Mouse (Mus musculus) heart, postnatal 0 days (tissue): ENCODE data around the gene Ltk.

ENCODE experiments used
- CTCF ChIP-seq: IDR thresholded peaks from 2 replicates; pipeline ENCODE4 v1.5.1; 2016; ENCODE audit warnings: antibody characterized with exemption, control low read depth, low read depth
- EP300 ChIP-seq: IDR thresholded peaks from 2 replicates; pipeline ENCODE4 v1.6.1; 2016; ENCODE audit warnings: antibody characterized with exemption, low read depth

DNA sequence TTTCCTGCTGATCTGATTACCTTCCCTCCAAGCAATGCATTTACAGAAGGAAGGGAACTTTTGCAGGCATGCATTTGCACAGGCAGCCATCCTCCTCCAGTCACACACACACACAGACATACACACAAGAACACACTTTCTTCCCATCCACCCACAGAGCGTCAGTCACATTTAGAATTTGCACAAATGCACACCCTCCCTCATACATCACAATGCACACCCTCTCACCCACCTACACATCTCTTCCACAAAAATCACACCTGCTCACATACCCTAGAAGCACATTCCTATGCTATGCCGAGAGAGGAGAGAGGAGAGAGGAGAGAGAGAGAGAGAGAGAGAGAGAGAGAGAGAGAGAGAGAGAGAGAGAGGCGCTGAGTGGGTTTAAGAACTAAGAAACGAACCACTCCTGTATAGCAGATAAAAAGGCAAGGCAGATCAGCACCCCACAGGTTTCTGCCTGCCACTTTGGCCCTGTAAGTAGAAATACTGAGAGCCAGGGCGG is 37.1 kb upstream of the Ltk start, which contains the start of gene Tyro3:
- TF ChIP-seq CTCF (no peak), EP300 (no peak)
